Mouse (Mus musculus): Measurements from ENCODE around the gene Ubxn4. TPM values are rescaled to one million over a fixed set of nuclear protein-coding genes. Genes with fewer than 3 reads are reported as not detected.

Gene Ubxn4
- polyA plus RNA-seq, 1 experiment from 2014 or later = 70.9 TPM

- no peak overlapping the region for H3K27ac ChIP-seq (ENCODE audit: low read length)
- no peak overlapping the region for H3K4me3 ChIP-seq (ENCODE audit: low read depth, low read length)
- DNase-seq (ENCODE audit: low spot score) (no peak), ATAC-seq (no peak)
- no peak overlapping the region for H3K4me2 ChIP-seq (replicated peaks; ENCODE audit: low read depth, low read length)
- WGBS = 92% methylated on average over 3 of the region's 3 CpGs
- no peak for TF ChIP-seq EP300 (IDR thresholded peaks at IDR 0.05)
- peak; percentile 12 for TF ChIP-seq CTCF (IDR thresholded peaks at IDR 0.05)
- no peaks in the 10 kb centered on the region for H3K9me3 ChIP-seq (ENCODE audit: low read length)
- H3K9ac ChIP-seq (replicated peaks; ENCODE audit: low read depth) = no peak overlapping the region
- H3K4me1 ChIP-seq (ENCODE audit: insufficient read depth, low read depth, low read length) = no peaks in the 10 kb centered on the region
- peaks cover 16% of the 10 kb centered on the region; the same call in 1 of the 2 replicates for H3K36me3 ChIP-seq (ENCODE audit: insufficient read depth, low read length)
- H3K27me3 ChIP-seq (replicated peaks; ENCODE audit: insufficient read depth, low read length) = no peaks in the 10 kb centered on the region
Measured at GRCm38 (mm10) chr1:128281753-128282152, 38.0 kb downstream of the Ubxn4 start.

- no peak overlapping the region for H3K4me2 ChIP-seq (replicated peaks; ENCODE audit: low read depth, low read length)
- no peak for ATAC-seq
- no peak overlapping the region for H3K9ac ChIP-seq (replicated peaks; ENCODE audit: low read depth)
- WGBS = 93% methylated on average over 3 of the region's 3 CpGs
- no peak for DNase-seq (ENCODE audit: low spot score)
- TF ChIP-seq EP300 (IDR thresholded peaks at IDR 0.05) (no peak), CTCF (IDR thresholded peaks at IDR 0.05) (no peak)
- H3K27ac ChIP-seq (ENCODE audit: low read length) = no peak overlapping the region
- no peak overlapping the region for H3K4me3 ChIP-seq (ENCODE audit: low read depth, low read length)
- no peaks in the 10 kb centered on the region for H3K27me3 ChIP-seq (replicated peaks; ENCODE audit: insufficient read depth, low read length)
- H3K36me3 ChIP-seq (ENCODE audit: insufficient read depth, low read length) = peaks cover 7% of the 10 kb centered on the region; the same call in 1 of the 2 replicates
- H3K9me3 ChIP-seq (ENCODE audit: low read length) = no peaks in the 10 kb centered on the region
- H3K4me1 ChIP-seq (ENCODE audit: insufficient read depth, low read depth, low read length) = no peaks in the 10 kb centered on the region
Measured at GRCm38 (mm10) chr1:128282924-128283323, 39.2 kb downstream of the Ubxn4 start.

- WGBS = 80% methylated on average over 8 of the region's 8 CpGs
- DNase-seq (ENCODE audit: low spot score) (no peak), ATAC-seq (no peak)
- Histone ChIP-seq H3K27me3 (replicated peaks; ENCODE audit: insufficient read depth, low read length) (no peaks in the 10 kb centered on the region), H3K4me1 (ENCODE audit: insufficient read depth, low read depth, low read length) (no peaks in the 10 kb centered on the region), H3K4me3 (ENCODE audit: low read depth, low read length) (no peak overlapping the region), H3K36me3 (ENCODE audit: insufficient read depth, low read length) (no peaks in the 10 kb centered on the region; the same call in 1 of the 2 replicates), H3K27ac (ENCODE audit: low read length) (no peak overlapping the region), H3K9me3 (ENCODE audit: low read length) (no peaks in the 10 kb centered on the region), H3K4me2 (replicated peaks; ENCODE audit: low read depth, low read length) (no peak overlapping the region), H3K9ac (replicated peaks; ENCODE audit: low read depth) (no peak overlapping the region)
- TF ChIP-seq CTCF (IDR thresholded peaks at IDR 0.05) (no peak), EP300 (IDR thresholded peaks at IDR 0.05) (no peak)
Measured at GRCm38 (mm10) chr1:128284157-128284690, 40.5 kb downstream of the Ubxn4 start.

- TF ChIP-seq EP300 (IDR thresholded peaks at IDR 0.05) = no peak
- TF ChIP-seq CTCF (IDR thresholded peaks at IDR 0.05) = no peak
- no peak overlapping the region for H3K9ac ChIP-seq (replicated peaks; ENCODE audit: low read depth)
- H3K4me3 ChIP-seq (ENCODE audit: low read depth, low read length) = no peak overlapping the region
- no peaks in the 10 kb centered on the region; the same call in 1 of the 2 replicates for H3K36me3 ChIP-seq (ENCODE audit: insufficient read depth, low read length)
- no peak overlapping the region for H3K4me2 ChIP-seq (replicated peaks; ENCODE audit: low read depth, low read length)
- WGBS = 71% methylated on average over 9 of the region's 9 CpGs
- no peak for DNase-seq (ENCODE audit: low spot score)
- H3K4me1 ChIP-seq (ENCODE audit: insufficient read depth, low read depth, low read length) = no peaks in the 10 kb centered on the region
- no peaks in the 10 kb centered on the region for H3K27me3 ChIP-seq (replicated peaks; ENCODE audit: insufficient read depth, low read length)
- H3K9me3 ChIP-seq (ENCODE audit: low read length) = no peaks in the 10 kb centered on the region
- H3K27ac ChIP-seq (ENCODE audit: low read length) = no peak overlapping the region
- ATAC-seq = no peak
Measured at GRCm38 (mm10) chr1:128285136-128285535, 41.4 kb downstream of the Ubxn4 start.

GRCm38 (mm10) chr1:128290295-128290694 lies 46.5 kb downstream of the Ubxn4 start:
- Histone ChIP-seq H3K27me3 (replicated peaks; ENCODE audit: insufficient read depth, low read length) (no peaks in the 10 kb centered on the region), H3K9ac (replicated peaks; ENCODE audit: low read depth) (no peak overlapping the region), H3K4me1 (ENCODE audit: insufficient read depth, low read depth, low read length) (no peaks in the 10 kb centered on the region), H3K27ac (ENCODE audit: low read length) (no peak overlapping the region), H3K4me3 (ENCODE audit: low read depth, low read length) (no peak overlapping the region), H3K4me2 (replicated peaks; ENCODE audit: low read depth, low read length) (no peak overlapping the region), H3K9me3 (ENCODE audit: low read length) (no peaks in the 10 kb centered on the region), H3K36me3 (ENCODE audit: insufficient read depth, low read length) (no peaks in the 10 kb centered on the region)
- ATAC-seq (no peak), DNase-seq (ENCODE audit: low spot score) (no peak)
- TF ChIP-seq EP300 (IDR thresholded peaks at IDR 0.05) (no peak), CTCF (IDR thresholded peaks at IDR 0.05) (no peak)
- 87% methylated on average over 5 of the region's 5 CpGs for WGBS

GRCm38 (mm10) chr1:128293524-128293923 lies 49.8 kb downstream of the Ubxn4 start:
- H3K36me3 ChIP-seq (ENCODE audit: insufficient read depth, low read length) = no peaks in the 10 kb centered on the region
- ATAC-seq (no peak), DNase-seq (ENCODE audit: low spot score) (no peak)
- no peak overlapping the region for H3K4me3 ChIP-seq (ENCODE audit: low read depth, low read length)
- 84% methylated on average over 12 of the region's 12 CpGs for WGBS
- no peak overlapping the region for H3K4me2 ChIP-seq (replicated peaks; ENCODE audit: low read depth, low read length)
- H3K9me3 ChIP-seq (ENCODE audit: low read length) = no peaks in the 10 kb centered on the region
- H3K27me3 ChIP-seq (replicated peaks; ENCODE audit: insufficient read depth, low read length) = no peaks in the 10 kb centered on the region
- TF ChIP-seq EP300 (IDR thresholded peaks at IDR 0.05) (no peak), CTCF (IDR thresholded peaks at IDR 0.05) (no peak)
- no peak overlapping the region for H3K27ac ChIP-seq (ENCODE audit: low read length)
- no peak overlapping the region for H3K9ac ChIP-seq (replicated peaks; ENCODE audit: low read depth)
- no peaks in the 10 kb centered on the region for H3K4me1 ChIP-seq (ENCODE audit: insufficient read depth, low read depth, low read length)

GRCm38 (mm10) chr1:128295296-128295695 lies 51.5 kb downstream of the Ubxn4 start:
- whole genome bisulfite sequencing = 57% methylated on average over 8 of the region's 8 CpGs
- DNase-seq (ENCODE audit: low spot score) = no peak
- Histone ChIP-seq H3K9ac (replicated peaks; ENCODE audit: low read depth) (no peak overlapping the region), H3K4me1 (ENCODE audit: insufficient read depth, low read depth, low read length) (no peaks in the 10 kb centered on the region), H3K9me3 (ENCODE audit: low read length) (no peaks in the 10 kb centered on the region), H3K27me3 (replicated peaks; ENCODE audit: insufficient read depth, low read length) (no peaks in the 10 kb centered on the region), H3K27ac (ENCODE audit: low read length) (no peak overlapping the region), H3K4me3 (ENCODE audit: low read depth, low read length) (no peak overlapping the region), H3K4me2 (replicated peaks; ENCODE audit: low read depth, low read length) (no peak overlapping the region), H3K36me3 (ENCODE audit: insufficient read depth, low read length) (no peaks in the 10 kb centered on the region)
- no peak for TF ChIP-seq EP300 (IDR thresholded peaks at IDR 0.05)
- no peak for TF ChIP-seq CTCF (IDR thresholded peaks at IDR 0.05)
- ATAC-seq = no peak

Data from lung, postnatal 0 days (tissue).